Mouse (Mus musculus) thymus, adult 2 months (tissue): ENCODE data around the gene Panx3.
A peak's percentile ranks its signal among the peaks of the same experiment; 100 is the strongest.

ENCODE experiments used
- CTCF ChIP-seq: fragments of 200-500 bp; IDR thresholded peaks from 2 replicates; pipeline ENCODE4 v1.5.1; 2012; ENCODE audit warnings: mild to moderate bottlenecking, control low read depth, low read length, moderate library complexity, borderline replicate concordance; ENCODE audit not compliant: control insufficient read depth, poor library complexity, insufficient read depth; ENCODE audit errors: extremely low read depth
- POLR2A ChIP-seq: fragments of 200-500 bp; IDR thresholded peaks from 2 replicates; pipeline ENCODE4 v1.6.1; 2012; ENCODE audit warnings: mild to moderate bottlenecking, low read length, control low read depth, moderate library complexity; ENCODE audit not compliant: control insufficient read depth, poor library complexity, insufficient read depth; ENCODE audit errors: extremely low read depth

DNA sequence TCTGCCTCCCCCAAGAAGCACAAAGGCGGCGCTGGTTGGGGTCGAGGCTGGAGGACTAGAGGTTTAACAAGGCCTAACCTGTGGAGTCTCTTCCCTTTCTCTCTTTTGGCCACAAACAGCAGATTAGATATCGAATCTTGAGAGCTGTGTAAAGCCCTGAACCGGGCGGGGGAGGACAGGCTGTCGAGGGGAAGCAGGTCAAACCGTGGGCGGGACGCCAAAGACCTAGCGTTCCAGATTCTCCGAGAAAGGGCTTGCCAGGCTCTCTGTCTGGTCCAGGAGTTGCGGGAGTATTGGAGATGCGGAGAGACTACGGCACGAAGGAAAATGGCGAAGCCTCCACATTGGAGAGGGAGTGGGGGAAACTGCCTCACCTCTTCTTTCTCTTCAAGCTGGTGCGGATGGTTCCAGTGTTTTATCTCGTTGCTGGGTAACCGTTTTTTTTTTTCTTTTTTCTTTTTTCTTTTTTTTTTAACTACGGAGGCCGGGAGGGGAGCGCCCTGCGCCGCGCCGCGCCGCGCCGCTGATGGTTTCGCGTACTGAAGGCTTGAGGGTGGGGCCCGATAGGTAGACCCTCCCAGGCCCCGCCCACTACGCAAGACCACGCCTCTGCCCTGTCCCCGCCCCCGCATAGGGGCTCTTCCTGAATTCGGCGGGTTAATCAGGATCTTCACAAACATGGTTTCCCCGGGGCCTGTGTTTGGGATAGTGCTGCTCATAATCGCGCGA is 55.7 kb downstream of the Panx3 start, which contains the start of gene Spa17:
- TF ChIP-seq POLR2A (peak; percentile 64; the same call in 1 of the 2 replicates), CTCF (peak; percentile 18; the same call in 1 of the 2 replicates)
